Mouse (Mus musculus): ENCODE measurements around the gene Map2k1. TPM values are rescaled to one million over a fixed set of nuclear protein-coding genes. Genes with fewer than 3 reads are reported as not detected.
"Not testable (repeated sequence)": the region's sequence is repeated elsewhere in the genome, so short reads cannot be mapped to it uniquely, and the experiment has no call there.

Gene Map2k1
- polyA plus RNA-seq, 1 experiment from 2014 or later = 66.4 TPM

DNA sequence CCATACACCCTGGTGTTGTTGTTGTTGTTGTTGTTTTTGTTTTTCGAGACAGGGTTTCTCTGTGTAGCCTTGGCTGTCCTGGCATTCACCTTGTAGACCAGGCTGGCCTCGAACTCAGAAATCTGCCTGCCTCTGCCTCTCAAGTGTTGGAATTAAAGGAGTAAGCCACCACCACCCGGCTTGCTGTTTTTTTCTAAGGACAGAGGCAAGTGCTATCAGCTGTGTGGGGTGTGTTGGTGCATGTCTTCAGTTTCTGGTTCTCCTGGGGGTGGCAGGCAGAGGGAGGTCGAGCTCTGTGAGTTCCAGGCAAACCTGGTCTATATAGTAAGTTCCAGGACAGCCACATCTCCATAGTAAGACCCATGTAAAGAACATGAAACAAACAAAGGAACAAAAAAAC is 20.9 kb upstream of the Map2k1 start:
- no peaks in the 10 kb centered on the region for H3K27me3 ChIP-seq (ENCODE audit: control insufficient read depth, insufficient read depth, low read length)
- H3K4me2 ChIP-seq (replicated peaks) = no peak overlapping the region
- H3K9me3 ChIP-seq (ENCODE audit: control insufficient read depth, low read length) = no peaks in the 10 kb centered on the region
- no peak for ATAC-seq (ENCODE audit: low FRiP score)
- DNase-seq (ENCODE audit: low spot score) = no peak
- H3K27ac ChIP-seq = no peak overlapping the region
- no peak overlapping the region for H3K4me3 ChIP-seq (replicated peaks; ENCODE audit: low read length)
- no peaks in the 10 kb centered on the region for H3K36me3 ChIP-seq (replicated peaks; ENCODE audit: control insufficient read depth, insufficient read depth)
- no peak overlapping the region for H3K9ac ChIP-seq
- 75% methylated on average over 4 of the region's 4 CpGs for WGBS
- no peaks in the 10 kb centered on the region for H3K4me1 ChIP-seq (replicated peaks; ENCODE audit: control insufficient read depth, insufficient read depth, low read length)

DNA sequence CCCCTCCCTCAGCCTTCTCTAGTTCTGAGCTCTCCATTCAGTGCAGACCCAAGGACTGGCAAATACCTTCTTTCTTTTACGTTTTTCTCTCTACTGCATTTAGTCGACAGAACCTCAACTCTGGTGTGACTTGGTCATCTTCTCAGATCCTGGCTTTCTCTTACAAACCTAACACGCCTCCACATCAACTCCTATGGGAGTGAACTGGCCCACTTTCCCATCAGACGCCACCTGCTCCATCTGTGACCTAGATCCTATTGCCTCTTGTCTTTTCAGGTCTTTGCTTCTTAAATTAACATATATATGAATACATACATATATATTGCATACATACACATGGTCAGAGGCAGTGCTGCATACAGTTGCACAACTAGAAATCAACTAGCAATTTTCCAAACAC is 20.3 kb upstream of the Map2k1 start:
- no peak for ATAC-seq (ENCODE audit: low FRiP score)

DNA sequence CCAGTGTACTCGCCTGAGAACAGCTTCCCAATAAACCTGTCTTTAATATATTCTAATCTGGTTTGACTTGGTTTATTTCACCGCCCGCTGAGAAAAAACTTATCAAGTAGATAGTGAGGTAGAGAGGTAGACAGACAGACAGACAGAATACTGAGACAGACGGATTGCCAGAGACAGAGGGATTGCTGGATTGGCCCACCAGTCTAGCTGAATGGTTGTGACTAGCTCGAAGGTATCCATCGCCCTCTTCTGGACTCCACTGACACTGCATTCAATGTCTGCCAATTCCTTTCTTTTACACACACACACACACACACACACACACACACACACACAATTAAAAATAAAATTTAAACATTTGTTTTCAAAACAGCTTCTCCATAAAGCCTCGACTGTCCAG is 19.2 kb upstream of the Map2k1 start:
- ATAC-seq (ENCODE audit: low FRiP score) = no peak
- 52% methylated on average over 7 of the region's 7 CpGs for WGBS
- Histone ChIP-seq H3K27me3 (ENCODE audit: control insufficient read depth, insufficient read depth, low read length) (no peaks in the 10 kb centered on the region), H3K4me2 (replicated peaks) (no peak overlapping the region), H3K9me3 (ENCODE audit: control insufficient read depth, low read length) (no peaks in the 10 kb centered on the region), H3K4me1 (replicated peaks; ENCODE audit: control insufficient read depth, insufficient read depth, low read length) (no peaks in the 10 kb centered on the region), H3K36me3 (replicated peaks; ENCODE audit: control insufficient read depth, insufficient read depth) (no peaks in the 10 kb centered on the region), H3K27ac (no peak overlapping the region), H3K9ac (no peak overlapping the region), H3K4me3 (replicated peaks; ENCODE audit: low read length) (no peak overlapping the region)
- DNase-seq (ENCODE audit: low spot score) = no peak

More for the DNA sequence above, 20.3 kb upstream of the Map2k1 start:
- no peaks in the 10 kb centered on the region for H3K27me3 ChIP-seq (ENCODE audit: control insufficient read depth, insufficient read depth, low read length)
- DNase-seq (ENCODE audit: low spot score) = no peak
- H3K36me3 ChIP-seq (replicated peaks; ENCODE audit: control insufficient read depth, insufficient read depth) = no peaks in the 10 kb centered on the region
- H3K4me2 ChIP-seq (replicated peaks) = no peak overlapping the region
- H3K27ac ChIP-seq = no peak overlapping the region
- H3K9ac ChIP-seq = no peak overlapping the region
- H3K9me3 ChIP-seq (ENCODE audit: control insufficient read depth, low read length) = no peaks in the 10 kb centered on the region
- no peaks in the 10 kb centered on the region for H3K4me1 ChIP-seq (replicated peaks; ENCODE audit: control insufficient read depth, insufficient read depth, low read length)
- WGBS = 67% methylated on average over 4 of the region's 4 CpGs
- no peak overlapping the region for H3K4me3 ChIP-seq (replicated peaks; ENCODE audit: low read length)

DNA sequence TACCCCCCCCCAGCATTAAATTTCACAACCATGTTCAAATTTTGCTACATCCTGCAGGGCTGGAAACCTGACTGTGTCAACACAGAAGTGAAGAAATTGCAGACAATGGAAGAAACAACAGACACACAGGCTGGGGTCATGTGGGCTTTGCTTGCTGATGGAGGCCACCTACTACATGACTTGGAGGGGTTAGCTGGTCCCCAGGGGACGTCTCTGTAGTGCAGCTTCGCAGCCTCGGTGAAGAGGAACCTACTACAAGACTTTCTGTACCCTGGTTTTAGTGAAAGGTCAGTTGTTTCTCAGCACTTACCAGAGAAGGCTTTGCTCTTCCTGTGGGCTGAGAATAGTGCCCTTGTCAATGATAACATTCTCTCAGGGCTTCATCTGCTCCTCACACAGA is 17.8 kb upstream of the Map2k1 start:
- Histone ChIP-seq H3K27ac (no peak overlapping the region), H3K4me1 (replicated peaks; ENCODE audit: control insufficient read depth, insufficient read depth, low read length) (no peaks in the 10 kb centered on the region), H3K27me3 (ENCODE audit: control insufficient read depth, insufficient read depth, low read length) (no peaks in the 10 kb centered on the region), H3K4me2 (replicated peaks) (no peak overlapping the region), H3K36me3 (replicated peaks; ENCODE audit: control insufficient read depth, insufficient read depth) (no peaks in the 10 kb centered on the region), H3K9me3 (ENCODE audit: control insufficient read depth, low read length) (no peaks in the 10 kb centered on the region), H3K4me3 (replicated peaks; ENCODE audit: low read length) (no peak overlapping the region), H3K9ac (no peak overlapping the region)
- 62% methylated on average over 3 of the region's 3 CpGs for WGBS
- DNase-seq (ENCODE audit: low spot score) = no peak
- no peak for ATAC-seq (ENCODE audit: low FRiP score)

DNA sequence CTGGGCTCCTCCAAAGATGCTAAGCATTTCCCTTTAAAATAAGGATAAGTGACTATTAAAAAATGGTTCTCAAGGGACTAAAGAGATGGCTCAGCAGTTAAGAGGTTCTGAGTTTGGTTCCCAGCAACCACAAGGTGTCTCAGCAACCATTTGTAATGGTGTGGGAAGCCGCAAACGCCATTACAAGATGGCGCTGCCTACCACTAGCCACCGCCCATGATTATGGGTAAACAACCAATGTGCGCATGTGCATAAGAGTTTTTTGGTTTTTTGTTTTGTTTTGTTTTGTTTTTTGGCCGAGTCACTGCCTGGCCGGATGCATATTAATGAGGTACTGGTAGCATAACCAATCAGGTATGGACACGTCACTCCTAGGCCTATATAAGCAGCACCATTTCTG is 15.4 kb upstream of the Map2k1 start:
- H3K27me3 ChIP-seq (ENCODE audit: control insufficient read depth, insufficient read depth, low read length); H3K27ac ChIP-seq; H3K4me2 ChIP-seq (replicated peaks); H3K4me1 ChIP-seq (replicated peaks; ENCODE audit: control insufficient read depth, insufficient read depth, low read length); ATAC-seq (ENCODE audit: low FRiP score); DNase-seq (ENCODE audit: low spot score); H3K9ac ChIP-seq; H3K9me3 ChIP-seq (ENCODE audit: control insufficient read depth, low read length); H3K4me3 ChIP-seq (replicated peaks; ENCODE audit: low read length); H3K36me3 ChIP-seq (replicated peaks; ENCODE audit: control insufficient read depth, insufficient read depth): not testable (repeated sequence)
- 97% methylated on average over 8 of the region's 8 CpGs for WGBS

DNA sequence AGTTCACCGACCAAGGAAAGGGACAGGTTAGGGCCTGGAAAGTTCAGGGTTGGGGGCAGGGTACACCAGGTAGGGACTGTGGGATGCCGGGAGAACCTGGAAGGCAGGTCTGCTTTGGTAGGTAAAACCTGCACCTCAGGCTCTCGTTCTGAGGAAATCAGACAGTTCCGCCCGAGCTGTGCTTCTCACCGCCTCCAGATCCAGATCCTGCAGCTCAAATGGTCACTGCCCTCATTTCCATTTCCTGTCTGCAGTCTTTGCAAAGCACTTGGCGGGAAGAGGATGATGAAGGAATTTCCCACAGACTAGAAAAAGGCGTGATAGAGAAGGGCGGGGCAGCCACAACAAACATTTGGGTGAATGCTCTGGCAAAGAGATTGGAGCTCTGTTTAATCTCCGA is 14.8 kb upstream of the Map2k1 start:
- no peaks in the 10 kb centered on the region for H3K4me1 ChIP-seq (replicated peaks; ENCODE audit: control insufficient read depth, insufficient read depth, low read length)
- H3K4me3 ChIP-seq (replicated peaks; ENCODE audit: low read length) = no peak overlapping the region
- no peak overlapping the region for H3K4me2 ChIP-seq (replicated peaks)
- ATAC-seq (ENCODE audit: low FRiP score) (no peak), DNase-seq (ENCODE audit: low spot score) (no peak)
- no peak overlapping the region for H3K27ac ChIP-seq
- WGBS = 91% methylated on average over 10 of the region's 10 CpGs
- H3K9ac ChIP-seq = no peak overlapping the region
- H3K27me3 ChIP-seq (ENCODE audit: control insufficient read depth, insufficient read depth, low read length) = no peaks in the 10 kb centered on the region
- H3K9me3 ChIP-seq (ENCODE audit: control insufficient read depth, low read length) = no peaks in the 10 kb centered on the region
- no peaks in the 10 kb centered on the region for H3K36me3 ChIP-seq (replicated peaks; ENCODE audit: control insufficient read depth, insufficient read depth)

DNA sequence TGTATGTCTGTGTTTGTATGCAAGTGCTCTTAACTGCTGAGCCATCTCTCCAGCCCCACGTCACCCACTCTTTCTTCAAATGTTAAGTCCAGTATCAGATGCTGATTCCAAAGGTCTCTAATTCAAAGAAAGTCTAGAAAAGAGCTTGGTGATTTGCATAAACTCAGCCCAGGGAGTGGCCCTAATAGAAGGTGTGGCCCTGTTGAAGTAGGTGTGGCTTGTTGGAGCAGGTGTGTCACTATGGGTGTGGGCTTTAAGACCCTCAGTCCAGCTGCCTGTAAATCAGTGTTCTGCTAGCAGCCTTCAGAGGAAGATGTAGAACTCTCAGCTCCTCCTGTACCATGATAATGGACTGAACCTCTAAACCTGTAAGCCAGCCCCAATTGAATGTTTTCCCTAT is 13.8 kb upstream of the Map2k1 start:
- no peak for ATAC-seq (ENCODE audit: low FRiP score)

DNA sequence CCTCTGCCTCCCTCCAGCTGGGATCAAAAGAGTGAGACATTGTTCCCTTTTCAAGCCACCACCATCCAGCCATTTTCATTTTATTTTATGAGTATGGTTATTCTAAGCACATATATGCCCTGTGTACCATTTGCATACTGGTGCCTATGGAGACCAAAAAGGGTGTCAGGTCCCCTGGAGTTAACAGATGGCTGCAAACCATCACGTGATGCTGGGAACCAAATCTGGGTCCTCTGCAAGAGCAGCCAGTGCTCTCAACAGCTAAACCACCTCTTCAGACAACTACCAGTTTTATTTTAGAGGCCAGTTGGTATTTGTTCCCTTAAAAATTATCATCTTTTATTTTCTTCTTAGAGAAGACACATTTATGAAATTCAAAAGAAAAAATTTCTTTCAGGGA is 11.4 kb upstream of the Map2k1 start:
- no peaks in the 10 kb centered on the region for H3K27me3 ChIP-seq (ENCODE audit: control insufficient read depth, insufficient read depth, low read length)
- no peak overlapping the region for H3K4me3 ChIP-seq (replicated peaks; ENCODE audit: low read length)
- WGBS = 44% methylated on average over 1 of the region's 1 CpGs
- no peak for DNase-seq (ENCODE audit: low spot score)
- H3K4me2 ChIP-seq (replicated peaks) = no peak overlapping the region
- H3K9ac ChIP-seq = no peak overlapping the region
- H3K36me3 ChIP-seq (replicated peaks; ENCODE audit: control insufficient read depth, insufficient read depth) = no peaks in the 10 kb centered on the region
- ATAC-seq (ENCODE audit: low FRiP score) = no peak
- no peak overlapping the region for H3K27ac ChIP-seq
- H3K4me1 ChIP-seq (replicated peaks; ENCODE audit: control insufficient read depth, insufficient read depth, low read length) = no peaks in the 10 kb centered on the region
- H3K9me3 ChIP-seq (ENCODE audit: control insufficient read depth, low read length) = no peaks in the 10 kb centered on the region

More for the DNA sequence above, 13.8 kb upstream of the Map2k1 start:
- Histone ChIP-seq H3K27me3 (ENCODE audit: control insufficient read depth, insufficient read depth, low read length) (no peaks in the 10 kb centered on the region), H3K9me3 (ENCODE audit: control insufficient read depth, low read length) (no peaks in the 10 kb centered on the region), H3K4me2 (replicated peaks) (no peak overlapping the region), H3K9ac (no peak overlapping the region), H3K27ac (no peak overlapping the region), H3K36me3 (replicated peaks; ENCODE audit: control insufficient read depth, insufficient read depth) (no peaks in the 10 kb centered on the region), H3K4me1 (replicated peaks; ENCODE audit: control insufficient read depth, insufficient read depth, low read length) (no peaks in the 10 kb centered on the region), H3K4me3 (replicated peaks; ENCODE audit: low read length) (no peak overlapping the region)
- WGBS = 94% methylated on average over 1 of the region's 1 CpGs
- DNase-seq (ENCODE audit: low spot score) = no peak

DNA sequence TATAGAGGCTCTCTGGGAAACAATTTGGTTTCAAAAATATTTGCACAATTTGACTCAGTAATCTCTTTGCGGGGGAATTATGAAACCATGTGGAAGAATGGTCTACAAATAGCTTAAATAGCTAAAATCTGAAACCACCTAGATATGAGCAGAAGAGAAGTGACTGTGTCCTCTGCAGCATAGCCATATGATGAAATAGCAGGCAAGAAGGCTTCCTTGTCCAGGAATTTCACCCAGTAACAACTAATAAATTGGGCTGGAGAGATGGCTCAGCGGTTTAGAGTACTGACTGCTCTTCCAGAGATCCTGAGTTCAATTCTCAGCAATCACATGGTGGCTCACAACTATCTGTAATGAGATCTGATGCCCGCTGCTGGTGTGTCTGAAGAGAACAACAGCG is 7.6 kb upstream of the Map2k1 start:
- no peak overlapping the region for H3K27ac ChIP-seq
- no peak for ATAC-seq (ENCODE audit: low FRiP score)
- WGBS = 92% methylated on average over 4 of the region's 4 CpGs
- H3K4me2 ChIP-seq (replicated peaks) = no peak overlapping the region
- DNase-seq (ENCODE audit: low spot score) = no peak
- no peaks in the 10 kb centered on the region for H3K9me3 ChIP-seq (ENCODE audit: control insufficient read depth, low read length)
- H3K36me3 ChIP-seq (replicated peaks; ENCODE audit: control insufficient read depth, insufficient read depth) = no peaks in the 10 kb centered on the region
- H3K9ac ChIP-seq = no peak overlapping the region
- no peaks in the 10 kb centered on the region for H3K27me3 ChIP-seq (ENCODE audit: control insufficient read depth, insufficient read depth, low read length)
- H3K4me3 ChIP-seq (replicated peaks; ENCODE audit: low read length) = no peak overlapping the region
- H3K4me1 ChIP-seq (replicated peaks; ENCODE audit: control insufficient read depth, insufficient read depth, low read length) = no peaks in the 10 kb centered on the region

DNA sequence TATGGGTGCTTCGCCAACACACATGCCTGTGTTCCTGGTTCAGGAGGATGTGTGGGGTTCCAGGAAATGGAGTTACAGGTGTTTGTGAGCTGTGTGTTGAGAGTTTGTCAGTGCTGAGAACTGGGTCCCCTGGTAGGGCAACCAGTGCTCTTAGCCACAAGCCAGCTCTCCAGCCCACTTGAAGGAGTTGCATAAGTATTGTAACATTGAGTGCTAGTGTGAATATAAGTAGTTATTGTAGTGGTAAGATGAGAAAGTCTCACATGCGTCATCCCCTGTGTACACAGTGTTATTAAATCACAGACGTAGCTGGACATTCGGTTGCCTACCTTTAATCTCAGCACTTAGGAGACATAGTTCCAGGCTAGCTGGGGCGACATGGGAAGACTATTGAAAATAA is 6.5 kb upstream of the Map2k1 start:
- Histone ChIP-seq H3K4me1 (replicated peaks; ENCODE audit: control insufficient read depth, insufficient read depth, low read length) (no peaks in the 10 kb centered on the region), H3K4me2 (replicated peaks) (no peak overlapping the region), H3K9ac (no peak overlapping the region), H3K4me3 (replicated peaks; ENCODE audit: low read length) (no peak overlapping the region), H3K27me3 (ENCODE audit: control insufficient read depth, insufficient read depth, low read length) (no peaks in the 10 kb centered on the region), H3K9me3 (ENCODE audit: control insufficient read depth, low read length) (no peaks in the 10 kb centered on the region), H3K27ac (no peak overlapping the region), H3K36me3 (replicated peaks; ENCODE audit: control insufficient read depth, insufficient read depth) (no peaks in the 10 kb centered on the region)
- no peak for DNase-seq (ENCODE audit: low spot score)
- ATAC-seq (ENCODE audit: low FRiP score) = no peak
- whole genome bisulfite sequencing = 93% methylated on average over 5 of the region's 5 CpGs

All from hindbrain, embryonic 14.5 days (tissue).